Comparison of ENCODE assay signal across 9 mouse cellular contexts in genomic region chr11:93373697-93374354, GRCm38 (mm10).
"Had no signal": no experiment of that assay in that cellular context is flagged by ENCODE, and none has a peak within 500 bp of the region (broad histone marks: within the 10 kb centered on the region; RNA-seq: fewer than 3 reads in every experiment).

No protein-coding gene starts in this region.

- ATAC-seq: midbrain, embryonic 13.5 days had no signal

- DNase-seq: kidney, adult 11 months; kidney, adult 9 months; kidney, postnatal 36 days; liver; liver, embryonic 13.5 days; lung, adult 18-20 months; lung, postnatal 36 days; thymus, postnatal 36 days had no signal
